Mouse (Mus musculus): ENCODE measurements around the gene Clec4f. TPM values are rescaled to one million over a fixed set of nuclear protein-coding genes. Genes with fewer than 3 reads are reported as not detected.
"Not testable (repeated sequence)": the region's sequence is repeated elsewhere in the genome, so short reads cannot be mapped to it uniquely, and the experiment has no call there.

The Clec4f gene
- polyA plus RNA-seq, 1 experiment: 0.06 TPM

DNA sequence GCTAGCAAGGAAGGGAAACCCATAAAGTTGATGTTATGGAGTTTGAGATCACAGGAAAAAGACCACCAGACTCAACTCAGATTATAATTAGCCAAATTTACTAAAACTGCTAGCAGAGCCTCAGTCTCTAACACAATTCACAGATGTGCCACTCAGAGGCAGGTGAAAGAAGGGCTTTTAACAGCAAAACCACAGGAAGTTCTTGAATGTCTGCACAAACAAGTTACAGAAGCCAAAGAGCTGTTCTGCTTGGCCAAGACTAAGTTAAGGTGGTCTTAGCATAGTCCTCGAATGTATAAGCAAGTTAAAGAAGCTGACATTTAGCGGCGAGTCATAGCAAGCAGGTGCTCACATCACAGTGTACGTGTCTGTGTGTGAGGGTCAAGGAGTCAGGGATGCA lies 4.8 kb upstream of the Clec4f start:
- Histone ChIP-seq H3K4me1 (ENCODE audit: control insufficient read depth) (no peaks in the 10 kb centered on the region), H3K4me3 (replicated peaks) (no peak overlapping the region), H3K9me3 (ENCODE audit: control insufficient read depth, low read length) (no peaks in the 10 kb centered on the region), H3K27me3 (ENCODE audit: control insufficient read depth) (no peaks in the 10 kb centered on the region), H3K36me3 (ENCODE audit: control insufficient read depth) (no peaks in the 10 kb centered on the region)
- TF ChIP-seq TAL1 (IDR thresholded peaks at IDR 0.05; ENCODE audit: low read length) (no peak), GATA1 (IDR thresholded peaks at IDR 0.05; ENCODE audit: low read length) (no peak)

DNA sequence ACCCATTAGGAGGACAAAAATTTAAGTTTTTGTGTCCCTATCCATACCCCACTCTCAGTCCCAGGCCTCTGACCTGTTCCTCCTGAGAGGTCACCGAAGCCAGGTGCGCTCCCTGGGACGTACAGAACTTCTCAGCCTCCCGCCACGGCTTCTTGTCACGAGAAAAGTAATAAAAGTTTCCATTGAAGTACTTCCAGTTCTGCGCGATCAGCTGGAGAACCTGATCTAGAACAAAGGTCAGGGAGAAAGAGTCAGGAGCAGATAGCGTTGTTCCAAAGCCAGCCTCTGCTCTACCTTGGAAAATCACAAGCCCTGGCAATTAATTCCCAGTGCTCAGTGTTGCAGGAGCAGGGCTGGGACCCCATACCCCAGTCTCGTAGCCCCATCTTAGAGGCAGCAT lies 9.3 kb downstream of the Clec4f start:
- Histone ChIP-seq H3K36me3 (ENCODE audit: control insufficient read depth) (no peaks in the 10 kb centered on the region), H3K4me1 (ENCODE audit: control insufficient read depth) (no peaks in the 10 kb centered on the region), H3K27me3 (ENCODE audit: control insufficient read depth) (no peaks in the 10 kb centered on the region)

DNA sequence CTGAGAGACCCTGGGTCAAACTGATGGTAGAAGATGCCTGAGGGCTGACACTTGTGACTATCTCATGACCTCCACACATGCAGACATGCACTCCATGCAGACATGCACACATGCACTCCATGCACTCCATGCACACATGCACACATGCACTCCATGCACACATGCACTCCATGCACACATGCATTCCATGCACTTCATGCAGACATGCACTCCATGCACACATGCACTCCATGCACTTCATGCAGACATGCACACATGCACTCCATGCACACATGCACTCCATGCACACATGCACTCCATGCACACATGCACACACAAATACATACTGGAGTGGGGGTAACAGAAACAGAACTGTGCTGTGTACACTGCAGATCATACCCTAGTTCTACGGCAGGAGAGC lies 20.7 kb downstream of the Clec4f start:
- Histone ChIP-seq H3K27me3 (ENCODE audit: control insufficient read depth) (peaks cover 4% of the 10 kb centered on the region), H3K9me3 (ENCODE audit: control insufficient read depth, low read length) (no peaks in the 10 kb centered on the region; the same call in 1 of the 2 replicates), H3K4me3 (replicated peaks) (no peak overlapping the region), H3K4me1 (ENCODE audit: control insufficient read depth) (no peaks in the 10 kb centered on the region), H3K36me3 (ENCODE audit: control insufficient read depth) (no peaks in the 10 kb centered on the region)
- TF ChIP-seq TAL1 (IDR thresholded peaks at IDR 0.05; ENCODE audit: low read length): no peak
- TF ChIP-seq GATA1 (IDR thresholded peaks at IDR 0.05; ENCODE audit: low read length): no peak

More for the DNA sequence above, 9.3 kb downstream of the Clec4f start:
- Histone ChIP-seq H3K4me3 (replicated peaks) (no peak overlapping the region), H3K9me3 (ENCODE audit: control insufficient read depth, low read length) (no peaks in the 10 kb centered on the region)
- TF ChIP-seq GATA1 (IDR thresholded peaks at IDR 0.05; ENCODE audit: low read length) (no peak), TAL1 (IDR thresholded peaks at IDR 0.05; ENCODE audit: low read length) (no peak)

DNA sequence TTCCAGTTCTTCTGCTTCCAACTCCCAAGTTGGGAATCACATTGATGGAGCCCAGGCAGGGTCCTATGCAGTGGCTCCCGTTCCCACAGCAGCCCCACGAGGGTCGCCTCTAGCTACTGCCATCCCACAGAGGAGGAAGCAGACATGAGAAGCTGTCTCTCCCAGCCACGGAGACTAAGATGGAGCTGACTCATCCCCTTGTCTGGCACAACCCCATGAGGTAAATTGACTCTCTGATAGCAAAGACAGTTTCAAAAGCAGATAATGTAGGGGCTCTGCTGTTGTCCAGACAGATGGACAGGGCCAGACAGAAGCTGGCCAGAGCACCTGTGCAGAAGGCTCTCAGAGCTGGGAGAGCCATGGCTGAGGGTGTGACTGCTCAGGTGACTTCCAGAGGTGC lies 21.4 kb downstream of the Clec4f start:
- H3K4me3 ChIP-seq (replicated peaks); H3K27me3 ChIP-seq (ENCODE audit: control insufficient read depth); H3K4me1 ChIP-seq (ENCODE audit: control insufficient read depth); H3K9me3 ChIP-seq (ENCODE audit: control insufficient read depth, low read length); H3K36me3 ChIP-seq (ENCODE audit: control insufficient read depth): not testable (repeated sequence)

DNA sequence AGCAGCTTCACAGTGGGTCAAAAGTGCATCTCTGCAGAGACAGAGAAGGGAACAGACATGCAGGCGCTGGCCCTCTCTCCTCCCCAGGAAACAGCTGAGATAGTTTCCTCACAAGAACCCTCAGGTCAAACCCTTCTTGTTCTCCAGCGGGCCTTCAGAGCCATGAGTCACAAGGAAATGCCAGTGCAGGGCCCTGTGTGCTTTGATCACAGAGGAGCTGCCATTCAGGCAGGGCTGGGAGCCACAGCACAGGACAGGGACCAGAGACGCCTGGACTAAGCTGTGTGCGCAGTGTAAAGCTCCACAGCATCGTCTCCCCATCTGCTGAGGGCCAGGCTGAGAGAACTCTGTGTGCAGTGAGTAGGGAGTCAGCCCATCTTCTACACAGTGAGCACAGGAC lies 21.9 kb downstream of the Clec4f start:
- not testable (repeated sequence) for H3K4me1 ChIP-seq (ENCODE audit: control insufficient read depth); H3K36me3 ChIP-seq (ENCODE audit: control insufficient read depth); H3K9me3 ChIP-seq (ENCODE audit: control insufficient read depth, low read length); H3K27me3 ChIP-seq (ENCODE audit: control insufficient read depth); H3K4me3 ChIP-seq (replicated peaks)

DNA sequence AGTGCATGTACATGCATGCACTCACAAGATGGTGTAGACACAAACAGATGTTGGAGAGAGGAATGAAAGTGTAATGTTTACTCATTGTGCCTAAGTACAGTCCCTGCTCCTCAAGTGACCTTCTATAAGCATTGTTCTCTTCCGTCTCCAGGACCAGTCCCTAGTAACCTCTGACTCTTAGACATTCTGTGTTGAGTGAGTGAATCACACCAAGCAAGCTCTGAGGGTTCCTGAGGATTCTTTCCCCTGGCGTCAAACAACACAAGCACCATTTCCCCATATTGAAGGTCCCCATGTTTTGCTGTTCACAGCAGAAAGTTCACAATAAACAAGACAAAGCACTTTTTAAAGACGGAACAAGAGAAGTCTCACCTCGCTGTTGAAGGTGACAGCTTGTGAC lies 24.2 kb downstream of the Clec4f start:
- Histone ChIP-seq H3K27me3 (ENCODE audit: control insufficient read depth) (peaks cover 4% of the 10 kb centered on the region), H3K9me3 (ENCODE audit: control insufficient read depth, low read length) (no peaks in the 10 kb centered on the region; the same call in 1 of the 2 replicates), H3K4me3 (replicated peaks) (no peak overlapping the region), H3K4me1 (ENCODE audit: control insufficient read depth) (no peaks in the 10 kb centered on the region), H3K36me3 (ENCODE audit: control insufficient read depth) (no peaks in the 10 kb centered on the region)
- TF ChIP-seq GATA1 (IDR thresholded peaks at IDR 0.05; ENCODE audit: low read length): no peak
- TF ChIP-seq TAL1 (IDR thresholded peaks at IDR 0.05; ENCODE audit: low read length): no peak

DNA sequence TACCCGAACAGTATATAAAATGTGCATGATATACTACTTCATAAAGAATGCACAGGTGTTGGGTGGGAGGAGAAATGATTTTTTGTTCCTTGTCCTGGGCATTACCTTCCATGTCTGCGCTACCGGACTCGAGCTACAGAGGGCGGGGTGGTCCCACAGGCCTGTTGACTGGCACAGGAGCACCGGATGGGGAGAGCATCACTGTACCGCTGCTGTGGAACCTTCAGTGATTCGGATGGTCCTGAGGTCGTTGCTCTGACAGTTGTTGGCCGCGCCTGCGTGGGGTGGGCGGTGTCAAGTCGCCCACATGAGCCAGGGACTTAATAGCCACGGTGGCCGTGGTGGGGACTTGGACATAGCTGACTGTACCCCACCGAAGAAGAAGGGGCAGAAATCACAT lies 29.2 kb downstream of the Clec4f start:
- H3K27me3 ChIP-seq (ENCODE audit: control insufficient read depth): peaks cover 2% of the 10 kb centered on the region; the same call in 1 of the 2 replicates

DNA sequence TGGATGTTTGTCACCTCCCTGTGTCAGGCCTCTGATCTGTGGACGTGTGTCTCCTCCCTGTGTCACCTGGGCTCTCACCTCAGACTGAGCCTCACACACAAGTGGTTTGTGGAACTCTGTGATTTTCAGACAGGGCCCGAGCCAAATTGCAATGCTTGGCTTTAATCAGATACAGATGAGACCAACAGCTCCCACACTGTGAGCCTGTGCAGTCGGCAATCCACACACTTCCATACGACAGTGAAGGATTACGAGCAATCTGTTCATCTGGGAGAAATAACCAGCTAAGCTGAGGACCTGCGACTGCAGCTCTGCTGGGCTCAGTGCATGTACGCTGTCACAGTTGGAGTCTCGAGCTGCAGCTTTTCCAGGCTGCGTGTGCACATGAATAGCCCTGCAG lies 36.0 kb downstream of the Clec4f start:
- Histone ChIP-seq H3K36me3 (ENCODE audit: control insufficient read depth) (no peaks in the 10 kb centered on the region), H3K4me3 (replicated peaks) (no peak overlapping the region), H3K27me3 (ENCODE audit: control insufficient read depth) (peaks cover 4% of the 10 kb centered on the region), H3K9me3 (ENCODE audit: control insufficient read depth, low read length) (no peaks in the 10 kb centered on the region), H3K4me1 (ENCODE audit: control insufficient read depth) (no peaks in the 10 kb centered on the region)
- TF ChIP-seq TAL1 (IDR thresholded peaks at IDR 0.05; ENCODE audit: low read length) (no peak), GATA1 (IDR thresholded peaks at IDR 0.05; ENCODE audit: low read length) (no peak)

More for the DNA sequence above, 29.2 kb downstream of the Clec4f start:
- no peaks in the 10 kb centered on the region; the same call in 1 of the 2 replicates for H3K9me3 ChIP-seq (ENCODE audit: control insufficient read depth, low read length)
- TF ChIP-seq GATA1 (IDR thresholded peaks at IDR 0.05; ENCODE audit: low read length) (no peak), TAL1 (IDR thresholded peaks at IDR 0.05; ENCODE audit: low read length) (no peak)
- H3K4me3 ChIP-seq (replicated peaks): no peak overlapping the region
- no peaks in the 10 kb centered on the region for H3K36me3 ChIP-seq (ENCODE audit: control insufficient read depth)
- H3K4me1 ChIP-seq (ENCODE audit: control insufficient read depth): no peaks in the 10 kb centered on the region

DNA sequence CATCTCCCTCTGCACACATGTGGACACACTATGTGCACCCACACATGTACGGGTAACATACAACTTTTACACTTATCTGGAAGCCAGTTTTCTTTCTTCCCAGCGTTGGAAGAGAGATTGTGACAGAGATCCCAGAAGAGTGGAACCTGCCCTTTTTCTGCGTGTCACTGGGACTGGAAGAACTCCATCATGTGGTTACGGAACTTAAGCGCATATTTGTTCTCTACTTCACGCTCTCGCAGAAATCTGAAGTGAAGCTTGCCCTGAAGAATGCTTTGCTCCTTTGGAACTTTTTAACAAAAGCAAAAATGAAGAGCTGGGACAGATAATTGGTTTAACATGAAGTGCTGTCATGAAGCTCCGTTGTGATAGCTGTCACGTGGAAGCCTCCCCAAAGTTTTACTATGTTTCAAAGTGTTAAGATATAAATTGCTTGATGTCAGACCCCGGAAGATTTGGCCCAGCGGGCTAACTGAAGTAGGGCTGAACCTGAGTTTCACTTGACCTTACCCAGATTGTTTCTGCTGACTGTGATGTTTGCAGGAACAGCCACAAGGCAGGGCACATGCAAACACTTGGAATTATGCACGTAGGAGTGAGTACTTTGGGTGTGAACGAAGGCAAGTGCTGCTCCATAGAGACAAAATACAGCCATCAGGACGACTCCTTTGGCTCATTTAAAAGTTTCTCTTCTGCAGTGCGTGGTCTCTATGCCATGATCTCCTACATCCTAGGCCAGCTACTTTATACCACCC lies 38.2 kb downstream of the Clec4f start:
- no peak for TF ChIP-seq TAL1 (IDR thresholded peaks at IDR 0.05; ENCODE audit: low read length)
- H3K9me3 ChIP-seq (ENCODE audit: control insufficient read depth, low read length): no peaks in the 10 kb centered on the region
- H3K4me1 ChIP-seq (ENCODE audit: control insufficient read depth): no peaks in the 10 kb centered on the region
- H3K4me3 ChIP-seq (replicated peaks): no peak overlapping the region
- no peaks in the 10 kb centered on the region for H3K36me3 ChIP-seq (ENCODE audit: control insufficient read depth)
- peaks cover 4% of the 10 kb centered on the region for H3K27me3 ChIP-seq (ENCODE audit: control insufficient read depth)

DNA sequence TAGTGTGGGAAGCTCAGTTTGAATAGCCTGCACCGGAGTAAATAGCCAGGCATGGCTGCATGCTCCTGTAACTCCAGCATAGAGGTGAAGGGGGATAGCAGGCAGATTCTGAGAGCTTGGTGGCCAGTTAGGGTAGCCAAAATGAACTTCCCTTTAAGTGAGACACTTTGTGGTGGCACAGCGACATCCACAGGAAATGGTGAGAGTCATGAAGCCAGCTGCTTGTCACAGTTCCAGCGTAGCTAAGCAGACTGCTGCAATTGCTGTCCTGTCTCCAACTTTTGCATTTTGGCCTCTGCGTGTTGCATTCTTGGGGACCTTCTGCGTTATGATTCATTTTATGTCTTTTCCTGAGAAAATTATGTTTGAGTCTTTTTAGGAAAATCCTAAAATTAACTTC lies 39.5 kb downstream of the Clec4f start:
- no peaks in the 10 kb centered on the region for H3K4me1 ChIP-seq (ENCODE audit: control insufficient read depth)
- no peaks in the 10 kb centered on the region for H3K36me3 ChIP-seq (ENCODE audit: control insufficient read depth)
- no peaks in the 10 kb centered on the region for H3K9me3 ChIP-seq (ENCODE audit: control insufficient read depth, low read length)
- TF ChIP-seq GATA1 (IDR thresholded peaks at IDR 0.05; ENCODE audit: low read length): no peak
- TF ChIP-seq TAL1 (IDR thresholded peaks at IDR 0.05; ENCODE audit: low read length): no peak
- H3K27me3 ChIP-seq (ENCODE audit: control insufficient read depth): peaks cover 4% of the 10 kb centered on the region
- H3K4me3 ChIP-seq (replicated peaks): no peak overlapping the region
